Mouse (Mus musculus): Measurements from ENCODE around the gene Pcbp4. TPM values are rescaled to one million over a fixed set of nuclear protein-coding genes. Genes with fewer than 3 reads are reported as not detected.
"Not testable (repeated sequence)": the region's sequence is repeated elsewhere in the genome, so short reads cannot be mapped to it uniquely, and the experiment has no call there.

Pcbp4 gene
- polyA plus RNA-seq, 1 experiment from 2014 or later, result 166 TPM

GRCm38 (mm10) chr9:106481075-106481474, 28.0 kb downstream of the Pcbp4 start:
- 94% methylated on average over 15 of the region's 15 CpGs for WGBS
- Histone ChIP-seq H3K27me3 (ENCODE audit: control insufficient read depth, insufficient read depth, low read length) (no peaks in the 10 kb centered on the region), H3K4me1 (ENCODE audit: control insufficient read depth, insufficient read depth, low read length) (peaks cover 6% of the 10 kb centered on the region), H3K4me3 (ENCODE audit: low read depth, low read length) (no peak overlapping the region), H3K4me2 (ENCODE audit: low read depth, low read length) (no peak overlapping the region), H3K36me3 (ENCODE audit: control insufficient read depth, insufficient read depth, low read length) (peaks cover 10% of the 10 kb centered on the region), H3K9me3 (ENCODE audit: control insufficient read depth, low read length) (no peaks in the 10 kb centered on the region), H3K27ac (ENCODE audit: low read depth, low read length) (no peak overlapping the region), H3K9ac (replicated peaks; ENCODE audit: low read depth, low read length) (no peak overlapping the region)
- ATAC-seq (ENCODE audit: low read depth), result no peak

- no peak overlapping the region for H3K9ac ChIP-seq (replicated peaks; ENCODE audit: low read depth, low read length)
- H3K9me3 ChIP-seq (ENCODE audit: control insufficient read depth, low read length), result no peaks in the 10 kb centered on the region
- H3K27me3 ChIP-seq (ENCODE audit: control insufficient read depth, insufficient read depth, low read length), result no peaks in the 10 kb centered on the region
- no peak overlapping the region for H3K4me3 ChIP-seq (ENCODE audit: low read depth, low read length)
- no peak overlapping the region for H3K27ac ChIP-seq (ENCODE audit: low read depth, low read length)
- H3K4me2 ChIP-seq (ENCODE audit: low read depth, low read length), result no peak overlapping the region
- H3K4me1 ChIP-seq (ENCODE audit: control insufficient read depth, insufficient read depth, low read length), result peaks cover 6% of the 10 kb centered on the region
- ATAC-seq (ENCODE audit: low read depth), result no peak
- WGBS, result 97% methylated on average over 13 of the region's 13 CpGs
- H3K36me3 ChIP-seq (ENCODE audit: control insufficient read depth, insufficient read depth, low read length), result peaks cover 10% of the 10 kb centered on the region
Measured at GRCm38 (mm10) chr9:106481676-106482075, 28.6 kb downstream of the Pcbp4 start.

- Histone ChIP-seq H3K36me3 (ENCODE audit: control insufficient read depth, insufficient read depth, low read length) (peaks cover 10% of the 10 kb centered on the region), H3K9me3 (ENCODE audit: control insufficient read depth, low read length) (no peaks in the 10 kb centered on the region), H3K9ac (replicated peaks; ENCODE audit: low read depth, low read length) (no peak overlapping the region), H3K4me1 (ENCODE audit: control insufficient read depth, insufficient read depth, low read length) (peaks cover 6% of the 10 kb centered on the region), H3K4me3 (ENCODE audit: low read depth, low read length) (no peak overlapping the region), H3K4me2 (ENCODE audit: low read depth, low read length) (no peak overlapping the region), H3K27me3 (ENCODE audit: control insufficient read depth, insufficient read depth, low read length) (no peaks in the 10 kb centered on the region), H3K27ac (ENCODE audit: low read depth, low read length) (no peak overlapping the region)
- no peak for ATAC-seq (ENCODE audit: low read depth)
- WGBS, result 92% methylated on average over 17 of the region's 17 CpGs
Measured at GRCm38 (mm10) chr9:106482578-106483115, 29.6 kb downstream of the Pcbp4 start.

- H3K9me3 ChIP-seq (ENCODE audit: control insufficient read depth, low read length), result no peaks in the 10 kb centered on the region
- H3K4me2 ChIP-seq (ENCODE audit: low read depth, low read length), result no peak overlapping the region
- H3K36me3 ChIP-seq (ENCODE audit: control insufficient read depth, insufficient read depth, low read length), result peaks cover 10% of the 10 kb centered on the region
- no peak overlapping the region for H3K9ac ChIP-seq (replicated peaks; ENCODE audit: low read depth, low read length)
- no peak for ATAC-seq (ENCODE audit: low read depth)
- H3K27me3 ChIP-seq (ENCODE audit: control insufficient read depth, insufficient read depth, low read length), result no peaks in the 10 kb centered on the region
- no peak overlapping the region for H3K4me3 ChIP-seq (ENCODE audit: low read depth, low read length)
- WGBS, result 94% methylated on average over 10 of the region's 10 CpGs
- no peak overlapping the region for H3K27ac ChIP-seq (ENCODE audit: low read depth, low read length)
- H3K4me1 ChIP-seq (ENCODE audit: control insufficient read depth, insufficient read depth, low read length), result peaks cover 1% of the 10 kb centered on the region
Measured at GRCm38 (mm10) chr9:106483136-106483535, 30.0 kb downstream of the Pcbp4 start.

GRCm38 (mm10) chr9:106483606-106484005, 30.5 kb downstream of the Pcbp4 start:
- 95% methylated on average over 17 of the region's 17 CpGs for WGBS
- H3K27me3 ChIP-seq (ENCODE audit: control insufficient read depth, insufficient read depth, low read length), result no peaks in the 10 kb centered on the region
- ATAC-seq (ENCODE audit: low read depth), result no peak

GRCm38 (mm10) chr9:106485076-106485475, 32.0 kb downstream of the Pcbp4 start:
- no peak for ATAC-seq (ENCODE audit: low read depth)
- Histone ChIP-seq H3K9me3 (ENCODE audit: control insufficient read depth, low read length) (no peaks in the 10 kb centered on the region), H3K9ac (replicated peaks; ENCODE audit: low read depth, low read length) (no peak overlapping the region), H3K4me3 (ENCODE audit: low read depth, low read length) (no peak overlapping the region), H3K36me3 (ENCODE audit: control insufficient read depth, insufficient read depth, low read length) (peaks cover 10% of the 10 kb centered on the region), H3K27ac (ENCODE audit: low read depth, low read length) (no peak overlapping the region), H3K27me3 (ENCODE audit: control insufficient read depth, insufficient read depth, low read length) (no peaks in the 10 kb centered on the region), H3K4me1 (ENCODE audit: control insufficient read depth, insufficient read depth, low read length) (no peaks in the 10 kb centered on the region), H3K4me2 (ENCODE audit: low read depth, low read length) (no peak overlapping the region)
- WGBS, result 76% methylated on average over 10 of the region's 10 CpGs

More at GRCm38 (mm10) chr9:106483606-106484005, 30.5 kb downstream of the Pcbp4 start:
- no peak overlapping the region for H3K9ac ChIP-seq (replicated peaks; ENCODE audit: low read depth, low read length)
- H3K9me3 ChIP-seq (ENCODE audit: control insufficient read depth, low read length), result no peaks in the 10 kb centered on the region
- peaks cover 10% of the 10 kb centered on the region for H3K36me3 ChIP-seq (ENCODE audit: control insufficient read depth, insufficient read depth, low read length)
- H3K4me1 ChIP-seq (ENCODE audit: control insufficient read depth, insufficient read depth, low read length), result no peaks in the 10 kb centered on the region
- no peak overlapping the region for H3K27ac ChIP-seq (ENCODE audit: low read depth, low read length)
- no peak overlapping the region for H3K4me3 ChIP-seq (ENCODE audit: low read depth, low read length)
- H3K4me2 ChIP-seq (ENCODE audit: low read depth, low read length), result no peak overlapping the region

- not testable (repeated sequence) for H3K4me2 ChIP-seq (ENCODE audit: low read depth, low read length); H3K36me3 ChIP-seq (ENCODE audit: control insufficient read depth, insufficient read depth, low read length); H3K4me1 ChIP-seq (ENCODE audit: control insufficient read depth, insufficient read depth, low read length); H3K9me3 ChIP-seq (ENCODE audit: control insufficient read depth, low read length); H3K27ac ChIP-seq (ENCODE audit: low read depth, low read length); H3K4me3 ChIP-seq (ENCODE audit: low read depth, low read length); ATAC-seq (ENCODE audit: low read depth); H3K9ac ChIP-seq (replicated peaks; ENCODE audit: low read depth, low read length); H3K27me3 ChIP-seq (ENCODE audit: control insufficient read depth, insufficient read depth, low read length)
- 89% methylated on average over 6 of the region's 6 CpGs for WGBS
Measured at GRCm38 (mm10) chr9:106487602-106488001, 34.5 kb downstream of the Pcbp4 start.

- Histone ChIP-seq H3K4me3 (ENCODE audit: low read depth, low read length) (no peak within 1 kb of the TSS), H3K27ac (ENCODE audit: low read depth, low read length) (no peak within 1 kb of the TSS), H3K4me2 (ENCODE audit: low read depth, low read length) (no peak within 1 kb of the TSS), H3K36me3 (ENCODE audit: control insufficient read depth, insufficient read depth, low read length) (no peaks in the 10 kb centered on the region), H3K9me3 (ENCODE audit: control insufficient read depth, low read length) (no peaks in the 10 kb centered on the region), H3K9ac (replicated peaks; ENCODE audit: low read depth, low read length) (no peak within 1 kb of the TSS), H3K4me1 (ENCODE audit: control insufficient read depth, insufficient read depth, low read length) (no peaks in the 10 kb centered on the region), H3K27me3 (ENCODE audit: control insufficient read depth, insufficient read depth, low read length) (no peaks in the 10 kb centered on the region)
- 95% methylated on average over 6 of the region's 6 CpGs for WGBS
- no peak for ATAC-seq (ENCODE audit: low read depth)
Measured at GRCm38 (mm10) chr9:106499667-106500066, 46.6 kb downstream of the Pcbp4 start, which contains the start of gene Iqcf1. Gene Iqcf1 (plus strand): TSS chr9:106499967.

- WGBS, result 87% methylated on average over 22 of the region's 22 CpGs
- no peak overlapping the region for H3K4me2 ChIP-seq (ENCODE audit: low read depth, low read length)
- H3K36me3 ChIP-seq (ENCODE audit: control insufficient read depth, insufficient read depth, low read length), result no peaks in the 10 kb centered on the region
- no peaks in the 10 kb centered on the region for H3K27me3 ChIP-seq (ENCODE audit: control insufficient read depth, insufficient read depth, low read length)
- no peaks in the 10 kb centered on the region for H3K9me3 ChIP-seq (ENCODE audit: control insufficient read depth, low read length)
- H3K27ac ChIP-seq (ENCODE audit: low read depth, low read length), result no peak overlapping the region
- H3K4me3 ChIP-seq (ENCODE audit: low read depth, low read length), result no peak overlapping the region
- no peak for ATAC-seq (ENCODE audit: low read depth)
- H3K9ac ChIP-seq (replicated peaks; ENCODE audit: low read depth, low read length), result no peak overlapping the region
- no peaks in the 10 kb centered on the region for H3K4me1 ChIP-seq (ENCODE audit: control insufficient read depth, insufficient read depth, low read length)
Measured at GRCm38 (mm10) chr9:106501846-106502245, 48.8 kb downstream of the Pcbp4 start.
